Mouse (Mus musculus) cerebellum, adult 2 months (tissue): ENCODE results near the gene Gcnt2.

Source experiments
- CTCF ChIP-seq: fragments of 200-500 bp; IDR thresholded peaks from 2 replicates; pipeline ENCODE4 v1.5.1; 2011; ENCODE audit warnings: low read depth, mild to moderate bottlenecking, control low read depth, low read length, moderate library complexity, borderline replicate concordance; ENCODE audit not compliant: insufficient read depth
- POLR2A ChIP-seq: fragments of 200-500 bp; IDR thresholded peaks from 2 replicates; pipeline ENCODE4 v1.6.1; 2011; ENCODE audit warnings: low read length, control low read depth, borderline replicate concordance; ENCODE audit not compliant: insufficient read depth

- no peak for TF ChIP-seq POLR2A
- TF ChIP-seq CTCF, result no peak
These were observed 40.7 kb downstream of the Gcnt2 start for GRCm38 (mm10) chr13:40899994-40900970.
